Mouse (Mus musculus) CH12.LX (cell line): ENCODE data around the gene Ina. TPM values are rescaled to one million over a fixed set of nuclear protein-coding genes. Genes with fewer than 3 reads are reported as not detected.

Source experiments
- DNase-seq: peaks from one replicate; pipeline ENCODE4 v3.0.0-alpha.2; 2013; ENCODE audit errors: extremely low read depth
- H3K27ac ChIP-seq: 2 replicates; pipeline ENCODE4 v1.5.1; 2012; ENCODE audit warnings: low read depth, mild to moderate bottlenecking, control low read depth, moderate library complexity; ENCODE audit not compliant: insufficient read depth
- H3K27me3 ChIP-seq: replicated peaks from 2 replicates; pipeline ENCODE3; 2012; ENCODE audit warnings: inconsistent platforms
- H3K36me3 ChIP-seq, 2 experiments: replicated peaks in 1 of 2; 2 replicates each; pipeline versions ENCODE3 to v1.6.1; 2012; ENCODE audit warnings: inconsistent platforms in 1 of 2, low read length in 1 of 2, mild to moderate bottlenecking in 1 of 2, mixed read lengths in 1 of 2, moderate library complexity in 1 of 2; ENCODE audit not compliant: control insufficient read depth in 1 of 2, insufficient read depth in 1 of 2
- H3K4me1 ChIP-seq, 2 experiments: 2 replicates each; pipeline ENCODE4 v1.6.1; 2012; ENCODE audit warnings: inconsistent platforms in 1 of 2, moderate library complexity in 1 of 2; ENCODE audit not compliant: insufficient read depth in 2 of 2, control insufficient read depth in 1 of 2
- H3K4me2 ChIP-seq: 2 replicates; pipeline ENCODE4 v1.6.1; 2012; ENCODE audit warnings: low read depth, mild to moderate bottlenecking, control low read depth; ENCODE audit not compliant: poor library complexity, insufficient read depth, severe bottlenecking
- H3K4me3 ChIP-seq, 3 experiments: fragments of 150-350 bp in 1 of 3; sonication (generic) in 1 of 3; replicated peaks in 1 of 3; 2 replicates each; pipeline versions ENCODE3 to v1.5.1; 2011 to 2012; ENCODE audit warnings: low read depth in 2 of 3, low read length in 2 of 3, mild to moderate bottlenecking in 2 of 3, moderate library complexity in 2 of 3, control low read depth in 1 of 3, improper control_type of control experiment in 1 of 3, inconsistent platforms in 1 of 3, mixed read lengths in 1 of 3; ENCODE audit not compliant: poor library complexity in 1 of 3
- H3K79me2 ChIP-seq: replicated peaks from 2 replicates; pipeline ENCODE4 v1.6.1; 2012; ENCODE audit warnings: mild to moderate bottlenecking, moderate library complexity; ENCODE audit not compliant: control insufficient read depth, poor library complexity, insufficient read depth, severe bottlenecking; ENCODE audit errors: extremely low read depth
- H3K9ac ChIP-seq: 2 replicates; pipeline ENCODE4 v1.6.1; 2012; ENCODE audit warnings: low read depth, mild to moderate bottlenecking, control low read depth, moderate library complexity; ENCODE audit not compliant: insufficient read depth
- H3K9me3 ChIP-seq: replicated peaks from 2 replicates; pipeline ENCODE3; 2012; ENCODE audit warnings: low read length, inconsistent platforms, mixed read lengths
- CHD2 ChIP-seq: IDR thresholded peaks from 2 replicates; pipeline ENCODE4 v1.6.1; 2011; ENCODE audit warnings: low read length, improper control_type of control experiment
- CTCF ChIP-seq, 2 experiments: IDR thresholded peaks in 1 of 2; conservative IDR thresholded peaks in 1 of 2; 2 replicates each; pipeline ENCODE4 v1.5.1; 2011 to 2012; ENCODE audit warnings: low read depth in 2 of 2, low read length in 2 of 2, improper control_type of control experiment in 1 of 2, inconsistent platforms in 1 of 2, mild to moderate bottlenecking in 1 of 2, moderate library complexity in 1 of 2
- ELF1 ChIP-seq: IDR thresholded peaks from 2 replicates; pipeline ENCODE4 v1.6.1; 2014; ENCODE audit warnings: low read depth, mild to moderate bottlenecking, inconsistent platforms, low read length, improper control_type of control experiment
- GABPA ChIP-seq: IDR thresholded peaks from 2 replicates; pipeline ENCODE4 v1.6.1; 2012; ENCODE audit warnings: low read depth, low read length, improper control_type of control experiment, inconsistent platforms; ENCODE audit not compliant: insufficient replicate concordance
- HCFC1 ChIP-seq: IDR thresholded peaks from 2 replicates; pipeline ENCODE4 v1.6.1; 2012; ENCODE audit warnings: low read depth, mild to moderate bottlenecking, inconsistent platforms, low read length, improper control_type of control experiment
- KAT2A ChIP-seq: IDR thresholded peaks from 2 replicates; pipeline ENCODE4 v1.6.1; 2012; ENCODE audit warnings: low read length, improper control_type of control experiment, inconsistent platforms; ENCODE audit not compliant: insufficient replicate concordance
- MAFK ChIP-seq: IDR thresholded peaks from 2 replicates; pipeline ENCODE4 v1.6.1; 2011; ENCODE audit warnings: low read length, improper control_type of control experiment; ENCODE audit not compliant: insufficient replicate concordance
- MYC ChIP-seq: IDR thresholded peaks from 2 replicates; pipeline ENCODE4 v1.6.1; 2011; ENCODE audit warnings: low read depth, mild to moderate bottlenecking, improper control_type of control experiment, low read length
- NELFE ChIP-seq: IDR thresholded peaks from 2 replicates; pipeline ENCODE4 v1.6.1; 2011; ENCODE audit warnings: low read depth, low read length, improper control_type of control experiment
- NRF1 ChIP-seq: IDR thresholded peaks from 2 replicates; pipeline ENCODE4 v1.6.1; 2014; ENCODE audit warnings: low read depth, mild to moderate bottlenecking, inconsistent platforms, low read length, improper control_type of control experiment, moderate library complexity
- PAX5 ChIP-seq: IDR thresholded peaks from 2 replicates; pipeline ENCODE4 v1.6.1; 2012; ENCODE audit warnings: low read length, inconsistent platforms, mixed read lengths
- POLR2A ChIP-seq: IDR thresholded peaks from 2 replicates; pipeline ENCODE4 v1.6.1; 2011; ENCODE audit warnings: low read depth, mild to moderate bottlenecking, improper control_type of control experiment, low read length
- RAD21 ChIP-seq: IDR thresholded peaks from 2 replicates; pipeline ENCODE4 v1.6.1; 2011; ENCODE audit warnings: low read depth, mild to moderate bottlenecking, low read length, improper control_type of control experiment, moderate library complexity
- RCOR1 ChIP-seq: conservative IDR thresholded peaks from 2 replicates; pipeline ENCODE4 v1.6.1; 2012; ENCODE audit warnings: low read depth, mild to moderate bottlenecking, inconsistent platforms, low read length, improper control_type of control experiment
- SIN3A ChIP-seq: IDR thresholded peaks from 2 replicates; pipeline ENCODE4 v1.6.1; 2012; ENCODE audit warnings: low read length, improper control_type of control experiment, inconsistent platforms
- SMC3 ChIP-seq: IDR thresholded peaks from 2 replicates; pipeline ENCODE4 v1.6.1; 2011; ENCODE audit warnings: low read depth, low read length, improper control_type of control experiment
- USF1 ChIP-seq: IDR thresholded peaks from 2 replicates; pipeline ENCODE4 v1.6.1; 2014; ENCODE audit warnings: low read depth, mild to moderate bottlenecking, inconsistent platforms, low read length, improper control_type of control experiment
- ZC3H11A ChIP-seq: IDR thresholded peaks from 2 replicates; pipeline ENCODE4 v1.6.1; 2012; ENCODE audit warnings: low read depth, mild to moderate bottlenecking, inconsistent platforms, low read length, improper control_type of control experiment
- ZKSCAN1 ChIP-seq: IDR thresholded peaks from 2 replicates; pipeline ENCODE4 v1.6.1; 2012; ENCODE audit warnings: low read depth, inconsistent platforms, low read length, improper control_type of control experiment, borderline replicate concordance
- dilution Hi-C: fragments of 300-500 bp; cut with MboI; formaldehyde crosslinking; loops from 2 replicates; pipeline ENCODE4 v1.14.3; 2020; ENCODE audit warnings: low sequenced_read_pairs; ENCODE audit not compliant: extremely low pct_unique_long_range_greater_than_20kb, extremely low pct_ligation_motif_present
- in situ Hi-C: fragments of 300-500 bp; cut with MboI; formaldehyde crosslinking; loops from 3 replicates; pipeline ENCODE4 v1.14.3; 2019; ENCODE audit warnings: low sequenced_read_pairs, low pct_ligation_motif_present, low pct_unique_long_range_greater_than_20kb, mixed read lengths
- polyA plus RNA-seq: library from polyadenylated mRNA; unstranded; fragments of >175 nt; gene quantifications from 2 replicates; pipeline ENCODE4 v1.2.1, GENCODE M21; 2012; ENCODE audit warnings: low read depth; ENCODE audit not compliant: insufficient read length
- total RNA-seq, 2 experiments: library from RNA; depleted of rRNA; stranded (reverse); fragments of 300-350 nt in 1 of 2; fragments of >200 nt in 1 of 2; gene quantifications; 2 replicates each; pipeline ENCODE4 v1.2.3; 2012 to 2014

Ina gene
- total RNA-seq (2012; rRNA removed) (not detected in 2 replicates), total RNA-seq (2014; rRNA removed) (not detected in 2 replicates), polyA plus RNA-seq (not detected in 2 replicates)

GRCm38 (mm10) chr19:47014447-47015381 is at the start of gene Ina, which contains the start of gene Nt5c2:
Gene Ina (plus strand): TSS chr19:47014698.
Gene Nt5c2 (minus strand): TSS chr19:47015153.
- no peak for TF ChIP-seq ZKSCAN1
- TF ChIP-seq NELFE = no peak
- TF ChIP-seq CTCF (conservative IDR thresholded peaks at IDR 0.05 in 1 of 2, IDR thresholded peaks at IDR 0.05 in 1 of 2; ENCODE audit: low read depth in 2 of 2, low read length in 2 of 2) = no peak
- TF ChIP-seq PAX5 = no peak
- no peak for TF ChIP-seq RCOR1
- TF ChIP-seq KAT2A = no peak
- no peak for TF ChIP-seq SMC3
- no peak for TF ChIP-seq HCFC1
- TF ChIP-seq POLR2A = no peak
- no peak for TF ChIP-seq NRF1
- no peak for TF ChIP-seq GABPA
- TF ChIP-seq ELF1 = no peak
- no peak for TF ChIP-seq ZC3H11A
- no peak for TF ChIP-seq SIN3A
- TF ChIP-seq CHD2 = no peak
- TF ChIP-seq MAFK = no peak
- no peak for TF ChIP-seq USF1
- no peak for TF ChIP-seq MYC
- Histone ChIP-seq H3K9ac (no peak within 1 kb of the TSS), H3K36me3 (no peaks in the 10 kb centered on the region)

DNA sequence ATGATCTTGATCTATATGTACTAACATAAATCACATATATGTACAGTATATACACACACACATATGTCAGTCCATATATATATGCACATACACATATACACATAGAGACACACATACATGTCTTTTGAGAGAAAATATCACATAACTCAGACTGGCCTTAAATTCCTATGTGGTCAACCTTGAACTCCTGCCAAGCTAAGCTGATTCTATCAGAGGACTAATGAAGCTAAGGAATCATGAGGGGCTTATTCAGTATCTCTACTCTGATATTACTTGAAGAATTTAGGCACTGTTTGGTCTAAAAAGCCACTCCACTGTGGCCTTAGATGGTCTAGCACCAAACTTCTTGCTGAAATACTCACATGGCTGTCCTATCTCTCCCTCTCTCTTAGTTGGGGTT is 49.0 kb upstream of the Ina start:
- H3K4me2 ChIP-seq = no peak overlapping the region
- H3K4me1 ChIP-seq = peaks cover 2 to 35% of the 10 kb centered on the region in 2 experiments; a peak in 2 of 4 replicates
- peaks cover 5% of the 10 kb centered on the region for H3K79me2 ChIP-seq
- in situ Hi-C loops (no loop called here), dilution Hi-C loops (no loop called here)
- H3K4me3 ChIP-seq = no peak overlapping the region
- H3K9ac ChIP-seq = no peak overlapping the region
- H3K27me3 ChIP-seq = no peaks in the 10 kb centered on the region
- H3K27ac ChIP-seq = no peak overlapping the region
- DNase-seq = no peak
- peaks cover 3% of the 10 kb centered on the region for H3K9me3 ChIP-seq
- TF ChIP-seq MYC = no peak
- no peak for TF ChIP-seq SMC3
- TF ChIP-seq RAD21 = no peak
- H3K36me3 ChIP-seq = no peaks in the 10 kb centered on the region

More at GRCm38 (mm10) chr19:47014447-47015381, at the start of gene Ina, which contains the start of gene Nt5c2:
- Histone ChIP-seq H3K4me3 (no peak within 1 kb of the TSS), H3K27me3 (no peaks in the 10 kb centered on the region), H3K79me2 (no peaks in the 10 kb centered on the region), H3K4me2 (no peak within 1 kb of the TSS), H3K9me3 (peaks cover 20% of the 10 kb centered on the region), H3K4me1 (peaks cover 3 to 5% of the 10 kb centered on the region in 2 experiments; a peak in 2 of 4 replicates), H3K27ac (no peak within 1 kb of the TSS)
- dilution Hi-C loops (no loop called here), in situ Hi-C loops (no loop called here)
- no peak for DNase-seq
